In genomic region chr4:135397551-135397950, GRCm38 (mm10) we compare ENCODE assay signal across 8 mouse cellular contexts. TPM values are rescaled to one million over a fixed set of nuclear protein-coding genes. Genes with fewer than 3 reads are reported as not detected.
DNase-seq lines count a peak whose midpoint lies in the region; ATAC-seq and TF ChIP-seq lines count a peak whose summit lies in the region.

No protein-coding gene starts in this region.

- peak overlapping the region; percentile 56 for H3K4me3 ChIP-seq in heart, embryonic 13.5 days
- H3K4me3 ChIP-seq in hindbrain, embryonic 14.5 days (replicated peaks; ENCODE audit: low read length), result peak overlapping the region; percentile 27
- H3K4me3 ChIP-seq in midbrain, embryonic 13.5 days (replicated peaks), result peak overlapping the region; percentile 36
- no peak overlapping the region for H3K4me3 ChIP-seq in left cerebral cortex, adult 2 months

- peak overlapping the region; percentile 92 for H3K4me2 ChIP-seq in heart, embryonic 13.5 days
- H3K4me2 ChIP-seq in hindbrain, embryonic 14.5 days (replicated peaks), result peak overlapping the region; percentile 53
- peak overlapping the region; percentile 59 for H3K4me2 ChIP-seq in midbrain, embryonic 13.5 days (replicated peaks)

- peaks cover 6% of the 10 kb centered on the region; the same call in 1 of the 2 replicates for H3K9me3 ChIP-seq in heart, embryonic 13.5 days
- no peaks in the 10 kb centered on the region for H3K9me3 ChIP-seq in hindbrain, embryonic 14.5 days (ENCODE audit: control insufficient read depth, low read length)
- no peaks in the 10 kb centered on the region for H3K9me3 ChIP-seq in midbrain, embryonic 13.5 days

- peaks cover 13% of the 10 kb centered on the region for H3K4me1 ChIP-seq in heart, embryonic 13.5 days
- H3K4me1 ChIP-seq in hindbrain, embryonic 14.5 days (replicated peaks; ENCODE audit: control insufficient read depth, insufficient read depth, low read length), result peaks cover 9% of the 10 kb centered on the region; the same call in 1 of the 2 replicates
- peaks cover 14% of the 10 kb centered on the region for H3K4me1 ChIP-seq in midbrain, embryonic 13.5 days (replicated peaks)

- DNase-seq in heart, postnatal 4 days, result no peak
- peak; percentile 33 for DNase-seq in R1 (ENCODE audit: low read depth, low spot score)
- no peak for DNase-seq in hindbrain, embryonic 14.5 days (ENCODE audit: low spot score)
- DNase-seq in left cerebral cortex, adult 2 months (ENCODE audit: extremely low spot score in 1 of 2, low spot score in 2 of 2), result no peak
- DNase-seq in left cerebral cortex, postnatal 25 days (ENCODE audit: low spot score in 2 of 2), result no peak
- DNase-seq in left cerebral cortex, adult 11 months (ENCODE audit: low spot score), result no peak

- peaks cover 57% of the 10 kb centered on the region for H3K27me3 ChIP-seq in heart, embryonic 13.5 days (replicated peaks)
- peaks cover 39% of the 10 kb centered on the region for H3K27me3 ChIP-seq in hindbrain, embryonic 14.5 days (ENCODE audit: control insufficient read depth, insufficient read depth, low read length)
- H3K27me3 ChIP-seq in midbrain, embryonic 13.5 days, result peaks cover 39% of the 10 kb centered on the region

- peak overlapping the region; percentile 69 for H3K9ac ChIP-seq in heart, embryonic 13.5 days
- H3K9ac ChIP-seq in hindbrain, embryonic 14.5 days, result peak overlapping the region; percentile 42; the same call in 1 of the 2 replicates
- peak overlapping the region; percentile 57 for H3K9ac ChIP-seq in midbrain, embryonic 13.5 days (replicated peaks)

- intact Hi-C loops in left cerebral cortex, adult 2 months (cut with DNase I), result no loop called here
- intact Hi-C loops in left cerebral cortex, postnatal 25 days (cut with DNase I), result no loop called here

- no peak for ATAC-seq in heart, embryonic 13.5 days (ENCODE audit: extremely low read depth, insufficient number of reproducible peaks, low FRiP score, low TSS enrichment)
- ATAC-seq in hindbrain, embryonic 14.5 days (ENCODE audit: low FRiP score), result no peak
- ATAC-seq in midbrain, embryonic 13.5 days, result no peak

- TF ChIP-seq CTCF in left cerebral cortex, adult 2 months (IDR thresholded peaks at IDR 0.05), result no peak

- H3K27ac ChIP-seq in heart, embryonic 13.5 days (replicated peaks), result no peak overlapping the region
- H3K27ac ChIP-seq in hindbrain, embryonic 14.5 days, result no peak overlapping the region
- no peak overlapping the region for H3K27ac ChIP-seq in midbrain, embryonic 13.5 days
- no peak overlapping the region for H3K27ac ChIP-seq in left cerebral cortex, adult 2 months

- H3K36me3 ChIP-seq in heart, embryonic 13.5 days, result no peaks in the 10 kb centered on the region
- H3K36me3 ChIP-seq in hindbrain, embryonic 14.5 days (replicated peaks; ENCODE audit: control insufficient read depth, insufficient read depth), result no peaks in the 10 kb centered on the region
- no peaks in the 10 kb centered on the region for H3K36me3 ChIP-seq in midbrain, embryonic 13.5 days

- WGBS in heart, embryonic 13.5 days, result 5% methylated on average over 16 of the region's 16 CpGs
- WGBS in hindbrain, embryonic 14.5 days, result 3% methylated on average over 16 of the region's 16 CpGs
- WGBS in midbrain, embryonic 13.5 days, result 4% methylated on average over 16 of the region's 16 CpGs

RNA-seq across cellular contexts. Expression of gene Ncmap, which starts 0.5 kb away (rescaled TPM):
- polyA plus RNA-seq in heart, embryonic 13.5 days (2015; fragmentation: Nextera tagmentation; extraction: Ambion mirVana), result 0.55 and 0.76 TPM in 2 replicates
- total RNA-seq in heart, postnatal 4 days (2021), result under 1 TPM; 0.62 to 0.77 TPM
- 0.90 and 1.0 TPM in 2 replicates for polyA plus RNA-seq in hindbrain, embryonic 14.5 days (2014; fragmentation: Nextera tagmentation; extraction: Ambion mirVana)
- 0.63 and 0.93 TPM in 2 replicates for polyA plus RNA-seq in midbrain, embryonic 13.5 days (2015; fragmentation: Nextera tagmentation; extraction: Ambion mirVana)
- 1 to 10 TPM in 1 of 2 experiments, under 1 TPM in 1; 0.65 to 1.6 TPM for total RNA-seq in left cerebral cortex, adult 2 months (2021)
- total RNA-seq in left cerebral cortex, postnatal 25 days (2021), result 1 to 10 TPM in 1 of 2 experiments, under 1 TPM in 1; 0.46 to 1.2 TPM

RNA-seq across cellular contexts. Expression of gene Rcan3, which starts 36.1 kb away (rescaled TPM):
- 6.8 and 8.0 TPM in 2 replicates for polyA plus RNA-seq in heart, embryonic 13.5 days (2015; fragmentation: Nextera tagmentation; extraction: Ambion mirVana)
- total RNA-seq in heart, postnatal 4 days (2021), result 10 to 100 TPM; 18.6 to 19.6 TPM
- polyA plus RNA-seq in hindbrain, embryonic 14.5 days (2014; fragmentation: Nextera tagmentation; extraction: Ambion mirVana), result 46.0 and 48.8 TPM in 2 replicates
- 26.4 and 27.0 TPM in 2 replicates for polyA plus RNA-seq in midbrain, embryonic 13.5 days (2015; fragmentation: Nextera tagmentation; extraction: Ambion mirVana)
- total RNA-seq in left cerebral cortex, adult 2 months (2021), result 10 to 100 TPM; 24.4 to 30.8 TPM
- 10 to 100 TPM; 24.6 to 30.5 TPM for total RNA-seq in left cerebral cortex, postnatal 25 days (2021)

RNA-seq across cellular contexts. Expression of gene Srrm1, which starts 44.4 kb away (rescaled TPM):
- 141 and 146 TPM in 2 replicates for polyA plus RNA-seq in heart, embryonic 13.5 days (2015; fragmentation: Nextera tagmentation; extraction: Ambion mirVana)
- 100 to 1,000 TPM; 132 to 135 TPM for total RNA-seq in heart, postnatal 4 days (2021)
- polyA plus RNA-seq in hindbrain, embryonic 14.5 days (2014; fragmentation: Nextera tagmentation; extraction: Ambion mirVana), result 137 and 146 TPM in 2 replicates
- 211 and 246 TPM in 2 replicates for polyA plus RNA-seq in midbrain, embryonic 13.5 days (2015; fragmentation: Nextera tagmentation; extraction: Ambion mirVana)
- 100 to 1,000 TPM; 133 to 139 TPM for total RNA-seq in left cerebral cortex, adult 2 months (2021)
- 100 to 1,000 TPM; 122 to 124 TPM for total RNA-seq in left cerebral cortex, postnatal 25 days (2021)
